Mouse (Mus musculus) T-helper 2 cell (primary cell): ENCODE measurements around the gene Arhgap8.

Experiments used
- in situ Hi-C: fragments of 300-600 bp; cut with MboI, MseI; formaldehyde crosslinking; loops from one replicate; pipeline ENCODE4 v1.15.1; 2025; ENCODE audit warnings: high pct_unique_total_duplicates

Arhgap8 gene

GRCm38 (mm10) chr15:84800132-84800531, 80.3 kb downstream of the Arhgap8 start:
- in situ Hi-C loops, result no loop called here

DNA sequence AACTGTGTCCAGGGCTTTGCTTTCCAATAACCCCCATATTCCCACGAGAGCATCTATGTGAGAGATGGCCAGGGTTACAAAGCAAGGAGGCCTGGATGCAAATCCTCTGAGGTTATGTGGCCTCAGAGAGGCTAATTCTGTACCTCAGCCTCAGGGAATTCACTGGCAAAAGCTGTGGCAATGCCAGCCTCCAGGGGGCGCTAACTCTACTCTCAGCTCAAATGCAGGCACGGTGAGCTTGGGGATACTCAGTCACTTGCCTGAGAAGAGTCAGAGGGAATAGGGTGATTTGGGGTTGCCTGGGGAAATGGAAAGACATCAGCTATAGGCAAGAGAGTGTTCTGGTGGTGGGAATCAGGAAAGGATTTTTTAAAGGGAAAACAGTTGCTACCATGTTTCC, 83.8 kb downstream of the Arhgap8 start:
- in situ Hi-C loops, result no loop called here

DNA sequence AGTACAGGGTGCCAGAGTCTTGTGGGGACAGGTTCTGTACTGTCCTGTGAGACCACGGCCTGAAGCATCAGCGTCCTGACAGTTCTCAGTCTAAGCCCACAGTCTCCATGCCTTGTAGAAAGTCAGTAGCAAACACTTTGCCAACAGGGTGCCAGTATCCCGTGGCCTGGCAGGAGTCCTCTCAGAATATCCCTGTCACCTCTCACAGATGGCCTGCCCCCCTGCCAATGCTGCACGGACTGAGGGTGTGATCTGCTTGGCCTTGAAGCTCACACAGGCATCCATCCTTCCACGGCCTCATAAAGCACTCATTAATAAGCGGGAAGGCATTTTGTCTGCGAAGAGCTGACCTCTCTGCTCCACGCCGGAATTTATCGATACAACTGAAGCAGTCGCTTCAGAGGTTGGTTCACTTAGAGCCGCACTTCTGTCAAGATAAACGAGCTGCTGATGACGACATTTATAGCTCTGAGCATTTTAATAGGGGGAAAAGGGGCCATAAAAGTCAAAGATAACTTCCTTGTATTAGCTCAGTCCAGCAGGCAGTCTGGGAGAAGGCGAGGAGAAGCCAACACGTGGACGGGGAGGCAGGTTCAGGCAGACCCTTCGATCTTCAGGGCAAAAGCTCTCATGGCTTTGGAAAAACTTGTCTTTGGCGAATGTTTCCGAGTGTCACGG, 89.6 kb downstream of the Arhgap8 start:
- in situ Hi-C loops, result no loop called here

DNA sequence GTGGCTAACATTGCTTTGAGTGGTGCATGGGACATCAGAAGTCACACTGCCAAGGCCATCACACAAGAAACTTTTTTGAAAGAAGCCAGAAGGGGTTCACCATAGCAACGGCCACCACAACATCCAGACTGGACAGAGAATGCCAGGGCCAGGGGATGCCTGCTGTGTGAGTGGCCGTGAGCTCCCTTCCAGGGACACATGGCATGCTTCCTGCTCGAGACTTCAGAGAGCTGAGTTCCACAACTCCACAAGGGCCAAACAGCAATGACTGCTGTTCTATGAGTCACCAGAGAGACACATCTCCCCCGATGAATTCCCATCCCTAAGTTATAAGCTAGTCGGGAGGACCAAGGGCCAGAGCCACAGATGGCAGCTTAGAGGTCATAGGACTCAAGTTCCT, 91.3 kb downstream of the Arhgap8 start:
- in situ Hi-C loops, result no loop called here

DNA sequence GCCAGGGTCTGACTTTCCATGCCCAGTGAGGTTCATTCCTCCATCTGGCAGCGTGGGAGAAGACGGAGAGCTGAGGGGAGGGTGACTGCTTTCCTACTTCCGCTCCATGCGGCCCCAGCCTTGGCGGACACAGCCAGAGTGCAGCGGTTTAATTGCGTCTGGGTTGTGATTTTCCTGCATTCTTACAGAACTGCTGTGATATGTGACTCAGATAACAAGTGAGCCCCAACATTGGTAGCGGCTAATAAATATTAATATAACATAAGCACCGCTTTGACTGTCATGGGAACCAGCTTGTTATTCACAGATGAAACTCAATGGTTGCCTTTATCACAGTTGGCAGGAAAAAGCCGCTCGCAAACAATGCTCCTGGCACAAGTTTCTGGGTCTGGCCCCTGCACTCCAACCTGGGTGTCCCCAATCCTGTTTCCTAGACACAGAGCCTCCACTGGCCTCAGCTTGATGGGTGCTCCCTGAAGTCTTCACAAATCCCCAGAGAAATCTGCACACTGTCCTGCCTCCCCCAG, 93.0 kb downstream of the Arhgap8 start:
- in situ Hi-C loops, result no loop called here

DNA sequence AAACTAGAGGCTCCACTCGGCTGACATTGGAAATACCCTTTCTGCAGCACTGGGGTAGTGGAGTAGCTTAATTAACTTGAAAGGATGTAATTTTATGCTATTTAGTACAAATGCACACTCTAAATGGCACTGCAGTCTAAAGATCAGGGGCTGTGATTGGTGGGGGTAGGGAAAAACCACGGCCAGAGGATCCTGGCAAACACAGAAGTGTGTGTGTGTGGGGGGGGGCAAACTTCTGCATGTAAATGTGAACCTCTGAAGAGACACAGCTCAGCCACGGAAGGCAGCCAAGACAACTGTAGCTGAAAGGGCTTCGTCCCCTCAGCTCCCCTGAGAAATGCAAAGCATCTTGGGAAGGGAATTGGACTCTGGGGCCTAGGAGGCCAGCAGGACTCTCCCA, 95.3 kb downstream of the Arhgap8 start:
- in situ Hi-C loops, result no loop called here

DNA sequence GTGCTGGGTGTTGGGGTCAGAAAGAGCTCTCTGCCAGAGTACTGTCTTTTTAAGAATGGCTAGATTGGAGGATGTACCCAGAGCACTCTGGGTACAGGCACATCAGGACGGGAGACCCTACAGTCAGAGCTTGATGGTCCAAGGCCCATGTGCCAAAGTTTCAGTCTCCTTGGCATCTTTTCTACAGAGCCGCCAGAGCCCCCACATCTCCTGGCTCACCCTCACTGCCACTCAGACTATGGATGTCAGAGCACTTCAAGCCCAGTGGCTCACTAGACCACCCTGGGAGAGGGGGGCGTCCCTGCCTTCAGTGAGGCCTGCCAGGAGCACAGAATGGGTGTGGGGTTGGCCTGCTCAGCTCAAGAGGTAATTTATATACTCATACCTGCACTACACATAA, 97.7 kb downstream of the Arhgap8 start:
- in situ Hi-C loops, result no loop called here

- in situ Hi-C loops, result no loop called here
Measured at GRCm38 (mm10) chr15:84818284-84818683, 98.4 kb downstream of the Arhgap8 start.

- in situ Hi-C loops, result no loop called here
Measured at GRCm38 (mm10) chr15:84820811-84821210, 101.0 kb downstream of the Arhgap8 start.
